Mouse (Mus musculus) G1E (cell line): ENCODE results near the gene Matn4.

Experiments used
- CTCF ChIP-seq: IDR thresholded peaks from 2 replicates; pipeline ENCODE4 v1.5.1; 2012; ENCODE audit warnings: low read depth, low read length, inconsistent platforms, mixed read lengths
- GATA1 ChIP-seq: IDR thresholded peaks from 2 replicates; pipeline ENCODE4 v1.6.1; 2012; ENCODE audit warnings: borderline replicate concordance, low read length, inconsistent platforms, mixed read lengths
- POLR2AphosphoS5 ChIP-seq: IDR thresholded peaks from 2 replicates; pipeline ENCODE4 v1.6.1; 2012; ENCODE audit warnings: low read depth, low read length, inconsistent platforms; ENCODE audit not compliant: insufficient replicate concordance

- no peak for TF ChIP-seq CTCF
- no peak for TF ChIP-seq GATA1
- no peak for TF ChIP-seq POLR2AphosphoS5
Observed at GRCm38 (mm10) chr2:164428451-164428850, 23.5 kb upstream of the Matn4 start.
